Mouse (Mus musculus) kidney, embryonic 14.5 days (tissue): Measurements from ENCODE around the gene Gm28372. TPM values are rescaled to one million over a fixed set of nuclear protein-coding genes. Genes with fewer than 3 reads are reported as not detected.

ENCODE experiments used
- ATAC-seq: fragments of 200-750 bp; cut with Nextera tagmentation; 2 replicates; pipeline ENCODE4 v1.8.0; 2017; ENCODE audit warnings: moderate number of reproducible peaks, mild to moderate bottlenecking, moderate TSS enrichment, moderate library complexity; ENCODE audit not compliant: low FRiP score, low TSS enrichment
- H3K27ac ChIP-seq: fragments of 300-500 bp; sonication (generic); 2 replicates; pipeline ENCODE4 v1.5.1; 2014; ENCODE audit warnings: low read depth, mild to moderate bottlenecking, low read length, moderate library complexity, mixed read lengths
- H3K27me3 ChIP-seq: fragments of 300-500 bp; sonication (generic); 2 replicates; pipeline ENCODE4 v1.6.1; 2014; ENCODE audit warnings: mild to moderate bottlenecking, low read length; ENCODE audit not compliant: control insufficient read depth, insufficient read depth
- H3K36me3 ChIP-seq: fragments of 300-500 bp; sonication (generic); 2 replicates; pipeline ENCODE4 v1.6.1; 2014; ENCODE audit warnings: low read length, mixed read lengths; ENCODE audit not compliant: control insufficient read depth, insufficient read depth
- H3K4me1 ChIP-seq: fragments of 300-500 bp; sonication (generic); 2 replicates; pipeline ENCODE4 v1.6.1; 2014; ENCODE audit warnings: low read length, mixed read lengths; ENCODE audit not compliant: control insufficient read depth, insufficient read depth
- H3K4me2 ChIP-seq: fragments of 300-500 bp; sonication (generic); replicated peaks from 2 replicates; pipeline ENCODE4 v1.6.1; 2014; ENCODE audit warnings: low read depth, mild to moderate bottlenecking, low read length
- H3K4me3 ChIP-seq: fragments of 300-500 bp; sonication (generic); 2 replicates; pipeline ENCODE4 v1.5.1; 2014; ENCODE audit warnings: mild to moderate bottlenecking, low read length
- H3K9ac ChIP-seq: fragments of 300-500 bp; sonication (generic); 2 replicates; pipeline ENCODE4 v1.6.1; 2014; ENCODE audit warnings: low read depth, mild to moderate bottlenecking, low read length, moderate library complexity
- H3K9me3 ChIP-seq: fragments of 300-500 bp; sonication (generic); 2 replicates; pipeline ENCODE4 v1.6.1; 2016; ENCODE audit warnings: low read length; ENCODE audit not compliant: control insufficient read depth
- WGBS: fragments of 180-500 bp; shearing (Covaris S2); extraction: QIAGEN DNeasy Blood & Tissue Kit; methylation state at CpG from one replicate; pipeline ENCODE4 v1.1.7; 2014; 5-methylcytosine and 5-hydroxymethylcytosine counted together
- polyA plus RNA-seq: library from polyadenylated mRNA; unstranded; fragments of >200 nt; fragmentation: Nextera tagmentation; extraction: Ambion mirVana; gene quantifications from 2 replicates; pipeline ENCODE4 v1.2.1, GENCODE M21; 2014

Gm28372 gene
- polyA plus RNA-seq, 1 experiment from 2014 or later, result not detected

- Histone ChIP-seq H3K9me3 (no peaks in the 10 kb centered on the region), H3K4me1 (no peaks in the 10 kb centered on the region), H3K36me3 (no peaks in the 10 kb centered on the region), H3K4me2 (no peak overlapping the region), H3K9ac (no peak overlapping the region), H3K27ac (no peak overlapping the region), H3K4me3 (no peak overlapping the region), H3K27me3 (no peaks in the 10 kb centered on the region; the same call in 1 of the 2 replicates)
- 51% methylated on average over 6 of the region's 6 CpGs for WGBS
- 0 out of 2 replicates have a peak, but pooled peaks have one; percentile 28 for ATAC-seq
These were observed 21.1 kb upstream of the Gm28372 start for GRCm38 (mm10) chr2:130383895-130384294.

GRCm38 (mm10) chr2:130386212-130386611 is 18.8 kb upstream of the Gm28372 start:
- Histone ChIP-seq H3K4me3 (no peak overlapping the region), H3K27ac (no peak overlapping the region), H3K9me3 (no peaks in the 10 kb centered on the region), H3K4me2 (no peak overlapping the region), H3K4me1 (0 out of 2 replicates have a peak, but pooled peaks cover 7% of the 10 kb centered on the region), H3K27me3 (no peaks in the 10 kb centered on the region), H3K9ac (no peak overlapping the region), H3K36me3 (peaks cover 8% of the 10 kb centered on the region; the same call in 1 of the 2 replicates)
- 65% methylated on average over 1 of the region's 1 CpGs for WGBS
- no peak for ATAC-seq

GRCm38 (mm10) chr2:130388796-130389195 is 16.2 kb upstream of the Gm28372 start:
- 80% methylated on average over 2 of the region's 2 CpGs for WGBS
- Histone ChIP-seq H3K9ac (no peak overlapping the region), H3K4me1 (0 out of 2 replicates have a peak, but pooled peaks cover 7% of the 10 kb centered on the region), H3K4me2 (no peak overlapping the region), H3K4me3 (no peak overlapping the region), H3K27me3 (no peaks in the 10 kb centered on the region), H3K36me3 (peaks cover 18% of the 10 kb centered on the region), H3K27ac (no peak overlapping the region), H3K9me3 (no peaks in the 10 kb centered on the region)
- no peak for ATAC-seq

- H3K27me3 ChIP-seq, result no peaks in the 10 kb centered on the region
- no peaks in the 10 kb centered on the region for H3K9me3 ChIP-seq
- H3K36me3 ChIP-seq, result peaks cover 35% of the 10 kb centered on the region
- no peak overlapping the region for H3K4me3 ChIP-seq
- 52% methylated on average over 11 of the region's 11 CpGs for WGBS
- H3K4me2 ChIP-seq, result no peak overlapping the region
- ATAC-seq, result peak; percentile 58; the same call in 1 of the 2 replicates
- no peak overlapping the region for H3K9ac ChIP-seq
- H3K27ac ChIP-seq, result no peak overlapping the region
- H3K4me1 ChIP-seq, result 0 out of 2 replicates have a peak, but pooled peaks cover 7% of the 10 kb centered on the region
These were observed 13.9 kb upstream of the Gm28372 start for GRCm38 (mm10) chr2:130390993-130391625.

GRCm38 (mm10) chr2:130392836-130393235 is 12.2 kb upstream of the Gm28372 start:
- WGBS, result 65% methylated on average over 3 of the region's 3 CpGs
- peaks cover 35% of the 10 kb centered on the region for H3K36me3 ChIP-seq
- H3K27me3 ChIP-seq, result no peaks in the 10 kb centered on the region
- H3K9ac ChIP-seq, result no peak overlapping the region
- H3K27ac ChIP-seq, result no peak overlapping the region
- no peak for ATAC-seq
- no peak overlapping the region for H3K4me2 ChIP-seq
- H3K4me3 ChIP-seq, result no peak overlapping the region
- H3K9me3 ChIP-seq, result no peaks in the 10 kb centered on the region
- H3K4me1 ChIP-seq, result peaks cover 16% of the 10 kb centered on the region

GRCm38 (mm10) chr2:130395696-130396095 is 9.3 kb upstream of the Gm28372 start:
- no peaks in the 10 kb centered on the region for H3K27me3 ChIP-seq
- H3K36me3 ChIP-seq, result peaks cover 31% of the 10 kb centered on the region
- 91% methylated on average over 11 of the region's 11 CpGs for WGBS
- peaks cover 16% of the 10 kb centered on the region for H3K4me1 ChIP-seq
- H3K9ac ChIP-seq, result no peak overlapping the region
- H3K9me3 ChIP-seq, result no peaks in the 10 kb centered on the region
- no peak overlapping the region for H3K4me2 ChIP-seq
- no peak overlapping the region for H3K4me3 ChIP-seq
- H3K27ac ChIP-seq, result no peak overlapping the region
- ATAC-seq, result no peak

GRCm38 (mm10) chr2:130397186-130397985 is 7.7 kb upstream of the Gm28372 start, which contains the start of gene Cpxm1:
Gene Cpxm1, minus strand, starts transcription at chr2:130397574.
- Histone ChIP-seq H3K36me3 (peaks cover 24% of the 10 kb centered on the region), H3K27me3 (no peaks in the 10 kb centered on the region), H3K27ac (peak within 1 kb of the TSS; percentile 68; the same call in 1 of the 2 replicates), H3K4me1 (peaks cover 13% of the 10 kb centered on the region), H3K4me3 (peak within 1 kb of the TSS; percentile 72), H3K4me2 (peak within 1 kb of the TSS; percentile 90), H3K9me3 (no peaks in the 10 kb centered on the region), H3K9ac (peak within 1 kb of the TSS; percentile 78)
- under 1% methylated on average over 52 of the region's 53 CpGs for WGBS
- peak; percentile 93 for ATAC-seq

GRCm38 (mm10) chr2:130398091-130398490 is 6.9 kb upstream of the Gm28372 start:
- peak overlapping the region; percentile 78 for H3K9ac ChIP-seq
- H3K27me3 ChIP-seq, result no peaks in the 10 kb centered on the region
- peaks cover 13% of the 10 kb centered on the region for H3K4me1 ChIP-seq
- 14% methylated on average over 12 of the region's 14 CpGs for WGBS
- no peak overlapping the region for H3K27ac ChIP-seq
- no peak for ATAC-seq
- H3K4me2 ChIP-seq, result peak overlapping the region; percentile 90
- H3K4me3 ChIP-seq, result peak overlapping the region; percentile 72
- no peaks in the 10 kb centered on the region for H3K9me3 ChIP-seq
- H3K36me3 ChIP-seq, result peaks cover 20% of the 10 kb centered on the region

- peaks cover 8% of the 10 kb centered on the region; the same call in 1 of the 2 replicates for H3K36me3 ChIP-seq
- H3K9me3 ChIP-seq, result no peaks in the 10 kb centered on the region
- no peak overlapping the region for H3K4me3 ChIP-seq
- 88% methylated on average over 1 of the region's 1 CpGs for WGBS
- H3K27me3 ChIP-seq, result no peaks in the 10 kb centered on the region
- peaks cover 13% of the 10 kb centered on the region for H3K4me1 ChIP-seq
- ATAC-seq, result no peak
- no peak overlapping the region for H3K27ac ChIP-seq
- H3K9ac ChIP-seq, result no peak overlapping the region
- H3K4me2 ChIP-seq, result no peak overlapping the region
These were observed 5.0 kb upstream of the Gm28372 start for GRCm38 (mm10) chr2:130400046-130400445.
